Mouse (Mus musculus) erythroblast, embryonic 14.5 days (primary cell): ENCODE measurements around the gene Mien1. TPM values are rescaled to one million over a fixed set of nuclear protein-coding genes. Genes with fewer than 3 reads are reported as not detected.

ENCODE experiments used
- H3K27me3 ChIP-seq: 2 replicates; pipeline ENCODE4 v1.6.1; 2012; ENCODE audit warnings: inconsistent platforms; ENCODE audit not compliant: control insufficient read depth
- H3K36me3 ChIP-seq: 2 replicates; pipeline ENCODE4 v1.6.1; 2012; ENCODE audit warnings: mild to moderate bottlenecking, inconsistent platforms; ENCODE audit not compliant: control insufficient read depth
- H3K4me1 ChIP-seq: 2 replicates; pipeline ENCODE4 v1.6.1; 2012; ENCODE audit warnings: inconsistent platforms; ENCODE audit not compliant: control insufficient read depth
- H3K4me3 ChIP-seq: replicated peaks from 2 replicates; pipeline ENCODE3; 2012; ENCODE audit warnings: moderate library complexity, mild to moderate bottlenecking, inconsistent platforms
- H3K9me3 ChIP-seq: 2 replicates; pipeline ENCODE4 v1.6.1; 2012; ENCODE audit warnings: low read length, inconsistent platforms, mixed read lengths; ENCODE audit not compliant: control insufficient read depth
- GATA1 ChIP-seq: IDR thresholded peaks from 2 replicates; pipeline ENCODE4 v1.6.1; 2012; ENCODE audit warnings: low read length, inconsistent platforms, mixed read lengths
- TAL1 ChIP-seq: IDR thresholded peaks from 3 replicates; pipeline ENCODE4 v1.6.1; 2012; ENCODE audit warnings: low read length, inconsistent platforms, mixed read lengths
- polyA plus RNA-seq: library from polyadenylated mRNA; stranded (reverse); fragments of >175 nt; gene quantifications from 2 replicates; pipeline ENCODE4 v1.2.3, GENCODE M21; 2012

Mien1 gene
- polyA plus RNA-seq, 1 experiment, result 4.4 TPM

- TF ChIP-seq TAL1, result no peak
- TF ChIP-seq GATA1, result no peak
- Histone ChIP-seq H3K36me3 (peaks cover 16% of the 10 kb centered on the region; the same call in 1 of the 2 replicates), H3K4me1 (no peaks in the 10 kb centered on the region), H3K9me3 (no peaks in the 10 kb centered on the region), H3K27me3 (peaks cover 42% of the 10 kb centered on the region), H3K4me3 (no peak overlapping the region)
These were observed 11.4 kb upstream of the Mien1 start for GRCm38 (mm10) chr11:98449921-98450771.

- TF ChIP-seq TAL1 (no peak), GATA1 (no peak)
- Histone ChIP-seq H3K4me3 (peak overlapping the region; percentile 8), H3K36me3 (peaks cover 12% of the 10 kb centered on the region; the same call in 1 of the 2 replicates), H3K4me1 (no peaks in the 10 kb centered on the region), H3K9me3 (no peaks in the 10 kb centered on the region), H3K27me3 (peaks cover 45% of the 10 kb centered on the region)
These were observed 10.6 kb upstream of the Mien1 start for GRCm38 (mm10) chr11:98449419-98449818.

DNA sequence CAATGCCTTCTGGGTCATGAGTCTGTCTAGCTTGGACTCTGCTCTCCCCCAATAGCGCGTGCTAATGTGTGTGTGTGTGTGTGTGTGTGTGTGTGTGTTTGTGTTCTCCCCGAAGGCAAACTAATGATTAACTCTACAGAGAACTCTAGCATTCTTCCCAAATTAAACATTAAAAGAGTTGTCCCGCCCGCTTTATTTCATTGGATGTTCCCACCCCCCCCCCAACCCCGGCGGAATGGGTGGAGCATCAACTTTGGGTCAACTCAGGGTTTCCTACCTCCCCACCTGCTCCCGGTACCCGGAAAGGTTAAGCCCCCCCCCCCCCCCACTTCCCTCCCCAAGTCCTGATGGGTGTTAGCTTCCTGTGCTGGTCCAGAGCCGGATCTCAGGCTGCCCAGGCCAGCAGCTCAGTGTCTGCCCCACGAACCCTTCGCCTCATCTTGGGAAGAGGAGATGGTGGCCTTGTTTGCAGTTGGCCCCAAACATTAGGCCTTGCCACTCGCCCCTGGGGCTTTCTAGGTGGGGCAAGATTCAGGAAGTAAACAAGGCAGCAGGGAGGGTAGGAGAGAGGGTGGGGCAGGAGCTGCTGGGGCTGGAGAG is 9.5 kb upstream of the Mien1 start:
- peaks cover 9% of the 10 kb centered on the region; the same call in 1 of the 2 replicates for H3K36me3 ChIP-seq
- H3K4me1 ChIP-seq, result no peaks in the 10 kb centered on the region
- peak overlapping the region; percentile 56 for H3K4me3 ChIP-seq
- peaks cover 47% of the 10 kb centered on the region for H3K27me3 ChIP-seq
- H3K9me3 ChIP-seq, result peaks cover 2% of the 10 kb centered on the region; the same call in 1 of the 2 replicates
- no peak for TF ChIP-seq TAL1
- no peak for TF ChIP-seq GATA1

DNA sequence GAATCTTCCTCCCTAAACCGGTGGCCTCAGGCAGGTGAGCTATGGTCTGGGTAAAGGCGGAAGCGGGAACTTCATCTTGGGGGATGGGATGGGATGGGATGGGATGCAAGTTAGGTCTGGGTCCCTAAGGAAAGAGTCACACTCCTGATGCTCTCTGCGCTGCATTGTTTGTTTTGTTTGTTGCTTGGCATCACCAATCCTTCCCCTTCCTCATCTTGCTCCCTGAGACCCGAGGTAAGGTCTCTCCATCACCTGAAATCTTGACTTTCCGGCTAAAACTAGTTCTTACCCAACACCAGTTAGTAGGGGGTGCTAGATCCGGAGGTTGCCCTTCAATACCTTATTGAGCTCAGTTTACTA is 8.7 kb upstream of the Mien1 start:
- TF ChIP-seq GATA1 (no peak), TAL1 (no peak)
- H3K4me1 ChIP-seq, result no peaks in the 10 kb centered on the region
- peaks cover 7% of the 10 kb centered on the region; the same call in 1 of the 2 replicates for H3K36me3 ChIP-seq
- H3K4me3 ChIP-seq, result peak overlapping the region; percentile 56
- peaks cover 47% of the 10 kb centered on the region for H3K27me3 ChIP-seq
- H3K9me3 ChIP-seq, result peaks cover 2% of the 10 kb centered on the region; the same call in 1 of the 2 replicates

- H3K9me3 ChIP-seq, result peaks cover 2% of the 10 kb centered on the region; the same call in 1 of the 2 replicates
- peak overlapping the region; percentile 56 for H3K4me3 ChIP-seq
- TF ChIP-seq GATA1 (no peak), TAL1 (no peak)
- H3K4me1 ChIP-seq, result no peaks in the 10 kb centered on the region
- H3K27me3 ChIP-seq, result peaks cover 47% of the 10 kb centered on the region
- H3K36me3 ChIP-seq, result peaks cover 7% of the 10 kb centered on the region; the same call in 1 of the 2 replicates
These were observed 8.0 kb upstream of the Mien1 start for GRCm38 (mm10) chr11:98446562-98447474.

DNA sequence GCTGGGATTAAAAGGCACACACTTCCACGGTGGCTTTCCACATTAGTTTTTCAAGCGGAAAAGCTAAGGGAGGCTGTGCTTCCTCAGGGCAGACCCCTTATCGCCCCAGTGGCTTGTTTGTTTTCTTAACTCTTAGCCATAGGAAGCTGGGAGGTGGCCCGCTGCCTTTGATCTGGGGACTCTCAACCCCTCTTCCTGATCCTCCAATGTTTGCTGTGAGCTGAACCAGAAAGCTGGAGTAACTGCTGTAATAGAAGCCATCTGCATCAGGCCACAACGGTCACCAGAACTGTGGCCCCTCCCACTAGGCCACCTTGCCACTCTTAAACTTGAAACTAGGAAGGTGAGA is 7.4 kb upstream of the Mien1 start, which contains the start of gene Grb7:
Gene Grb7, plus strand, starts transcription at position 182 of the 349 bp plus-strand sequence.
- Histone ChIP-seq H3K4me1 (no peaks in the 10 kb centered on the region), H3K9me3 (peaks cover 2% of the 10 kb centered on the region; the same call in 1 of the 2 replicates), H3K27me3 (peaks cover 47% of the 10 kb centered on the region), H3K4me3 (peak within 1 kb of the TSS; percentile 39), H3K36me3 (peaks cover 6% of the 10 kb centered on the region; the same call in 1 of the 2 replicates)
- TF ChIP-seq GATA1 (no peak), TAL1 (no peak)

GRCm38 (mm10) chr11:98445679-98446078 is 6.9 kb upstream of the Mien1 start:
- Histone ChIP-seq H3K27me3 (peaks cover 47% of the 10 kb centered on the region), H3K9me3 (peaks cover 2% of the 10 kb centered on the region; the same call in 1 of the 2 replicates), H3K4me3 (no peak overlapping the region), H3K36me3 (peaks cover 2% of the 10 kb centered on the region; the same call in 1 of the 2 replicates), H3K4me1 (no peaks in the 10 kb centered on the region)
- no peak for TF ChIP-seq TAL1
- TF ChIP-seq GATA1, result no peak

DNA sequence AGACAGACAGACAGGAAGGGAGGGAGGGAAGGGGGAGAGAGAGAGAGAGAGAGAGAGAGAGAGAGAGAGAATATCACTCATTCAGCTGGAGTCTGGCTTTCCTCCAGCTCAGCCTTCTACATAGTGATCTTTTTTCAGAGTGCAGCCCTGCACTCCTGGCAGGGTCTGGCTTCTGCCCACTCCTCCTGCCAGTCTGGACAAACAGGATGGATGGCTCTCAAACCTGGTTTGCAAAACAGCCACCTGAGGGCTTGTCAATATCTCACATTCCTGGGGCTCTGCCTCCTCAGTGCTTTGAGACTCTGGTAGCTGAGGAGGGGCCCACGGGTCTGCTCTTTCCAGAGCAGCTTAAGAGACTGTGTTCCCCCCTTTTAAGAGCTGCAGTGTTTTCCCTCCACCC is 6.4 kb upstream of the Mien1 start:
- Histone ChIP-seq H3K36me3 (no peaks in the 10 kb centered on the region; the same call in 1 of the 2 replicates), H3K27me3 (peaks cover 47% of the 10 kb centered on the region), H3K9me3 (peaks cover 2% of the 10 kb centered on the region; the same call in 1 of the 2 replicates), H3K4me3 (no peak overlapping the region), H3K4me1 (no peaks in the 10 kb centered on the region)
- no peak for TF ChIP-seq GATA1
- no peak for TF ChIP-seq TAL1
